Mouse (Mus musculus): Measurements from ENCODE around the gene Otud7a.

Gene Otud7a

DNA sequence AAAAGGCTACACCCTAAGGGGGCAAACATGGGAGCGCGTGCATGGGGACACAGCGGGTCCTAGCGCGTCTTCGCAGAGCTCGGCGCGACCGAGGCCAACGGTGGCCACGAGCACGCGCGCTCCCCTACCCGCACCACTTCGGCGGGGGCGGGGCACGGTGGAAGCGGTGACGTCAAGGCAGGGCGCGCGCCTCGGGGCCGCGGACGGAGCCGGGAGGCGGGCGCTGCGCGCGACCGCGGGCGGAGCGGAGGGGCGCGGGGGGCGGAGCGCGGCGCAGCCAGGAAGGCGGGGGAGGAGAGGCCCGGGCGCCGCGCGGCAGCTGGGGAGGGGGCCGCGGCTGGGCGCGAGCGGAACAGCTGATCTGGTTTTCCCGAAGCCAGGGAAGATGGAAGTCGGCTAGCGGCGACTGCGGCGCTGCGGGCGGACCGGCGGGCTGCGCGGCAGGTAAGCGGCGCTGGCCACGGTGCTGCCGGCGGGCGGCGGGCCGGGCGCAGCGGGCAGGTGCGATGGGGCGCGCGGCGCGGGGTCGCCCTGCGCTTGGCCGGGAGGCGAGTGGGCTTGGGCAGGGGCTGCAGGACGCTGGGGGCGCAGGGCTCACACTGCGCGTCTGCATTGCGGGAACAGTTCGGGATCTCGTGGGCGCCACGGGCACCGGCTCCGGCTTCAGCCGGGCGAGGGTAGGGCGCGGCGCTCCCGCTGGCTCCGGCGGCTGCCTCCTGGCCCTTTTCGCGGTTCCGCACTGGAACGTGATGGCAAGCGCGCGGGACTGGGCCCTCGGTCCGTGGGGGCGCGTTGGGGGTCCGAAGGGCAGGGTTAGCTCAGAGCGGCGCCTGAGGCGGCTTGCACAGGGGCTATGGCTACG lies at the start of gene Otud7a:
Otud7a (plus strand) TSS at position 268 of the 862 bp plus-strand sequence.
- no peak for DNase-seq (ENCODE audit: low read depth, low spot score)

DNA sequence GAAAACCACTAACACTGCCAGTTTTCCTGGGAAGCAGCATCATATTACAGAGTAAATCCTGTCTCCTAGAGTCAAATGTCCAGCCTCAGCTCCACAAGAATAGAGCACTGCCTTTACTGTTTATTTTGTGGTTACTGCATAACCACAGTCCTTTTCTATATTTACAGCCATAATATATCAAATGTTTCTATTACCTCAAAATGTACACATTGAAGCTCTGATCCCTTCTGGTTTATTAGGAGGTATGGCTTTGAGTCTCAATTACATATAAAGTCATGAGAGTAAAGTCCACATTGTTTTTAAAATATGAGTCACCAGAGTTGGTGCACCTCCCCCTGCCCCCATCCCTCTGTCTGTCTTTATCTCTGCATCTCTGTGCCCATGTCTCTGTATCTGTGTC lies 38.6 kb upstream of the Otud7a start:
- DNase-seq (ENCODE audit: low read depth, low spot score), result no peak

DNA sequence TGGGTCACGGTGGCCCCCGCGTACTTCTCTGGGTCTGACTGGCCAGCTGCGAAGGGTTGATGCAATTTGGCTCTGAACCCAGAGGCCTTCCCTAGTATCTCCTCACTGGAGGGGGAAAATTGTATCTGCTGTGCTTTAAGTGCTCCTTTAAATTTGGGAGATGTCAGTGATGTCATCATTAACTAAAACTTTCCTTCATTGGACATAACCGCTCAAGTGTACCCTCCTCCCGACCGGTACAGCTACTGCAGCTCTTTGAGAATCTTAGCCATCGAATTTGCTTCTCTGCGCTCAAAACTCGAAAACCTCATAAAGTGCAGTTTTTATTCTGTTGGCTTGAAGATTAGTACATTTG lies 772 bp downstream of the Otud7a start:
- DNase-seq (ENCODE audit: low read depth, low spot score), result no peak

DNA sequence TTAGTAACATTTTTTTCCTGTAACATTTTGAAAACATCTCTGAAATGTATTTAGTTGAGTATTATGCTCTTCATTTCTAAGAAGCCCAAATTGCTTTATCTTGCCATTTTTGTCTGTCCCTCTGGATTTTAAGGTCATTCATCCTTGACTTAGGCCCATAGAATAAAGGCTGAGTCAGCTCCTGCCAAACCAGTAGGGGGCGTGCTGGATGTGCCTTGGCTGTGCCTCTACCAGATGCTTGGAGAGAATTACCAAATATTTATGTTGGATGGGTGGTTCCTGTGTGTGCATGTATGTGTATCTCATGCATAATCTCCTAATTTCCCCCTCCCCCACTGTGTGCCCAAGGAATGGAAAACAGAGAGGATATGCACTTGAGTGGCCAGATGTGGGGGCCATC lies 2.4 kb downstream of the Otud7a start:
- DNase-seq (ENCODE audit: low read depth, low spot score), result no peak

DNA sequence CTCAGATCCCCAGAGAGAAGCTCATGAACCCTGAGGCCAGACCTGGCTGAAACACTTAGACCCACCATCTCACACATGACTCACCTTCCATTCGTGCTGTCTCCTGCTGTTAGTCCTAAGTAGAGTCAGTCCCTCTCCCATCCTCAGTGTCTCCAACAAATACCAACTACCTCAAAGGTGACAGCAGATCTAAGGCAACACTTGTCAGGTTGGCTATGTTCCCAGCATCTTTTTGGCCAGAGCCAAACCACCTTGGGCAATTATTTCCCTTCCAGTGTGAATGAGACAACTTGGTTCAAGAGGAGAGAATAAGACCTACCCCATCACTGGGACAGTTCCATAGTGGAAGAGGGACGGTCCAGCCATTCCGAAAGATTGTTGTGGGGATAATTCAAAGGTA lies 10.7 kb downstream of the Otud7a start:
- DNase-seq (ENCODE audit: low read depth, low spot score), result no peak

DNA sequence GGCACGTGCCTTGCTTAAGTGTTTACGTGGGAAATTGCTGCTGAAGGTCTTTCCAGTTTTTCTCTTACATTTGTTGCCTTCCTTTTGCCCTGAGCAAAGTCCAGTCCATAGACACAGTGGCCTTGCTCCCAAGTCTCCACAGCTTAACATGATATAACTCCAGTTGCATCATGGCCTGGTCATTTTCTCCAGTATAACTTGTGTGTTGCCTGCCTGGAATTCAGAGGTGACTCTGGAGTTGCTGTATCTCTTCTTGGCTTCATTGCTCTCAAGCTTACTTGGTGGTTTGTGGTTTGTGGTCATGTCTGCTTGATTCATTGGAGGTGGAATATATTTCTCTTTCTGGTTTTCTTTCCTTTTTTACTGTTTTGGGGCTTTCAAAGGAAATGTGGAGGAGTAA lies 17.7 kb downstream of the Otud7a start:
- no peak for DNase-seq (ENCODE audit: low read depth, low spot score)

DNA sequence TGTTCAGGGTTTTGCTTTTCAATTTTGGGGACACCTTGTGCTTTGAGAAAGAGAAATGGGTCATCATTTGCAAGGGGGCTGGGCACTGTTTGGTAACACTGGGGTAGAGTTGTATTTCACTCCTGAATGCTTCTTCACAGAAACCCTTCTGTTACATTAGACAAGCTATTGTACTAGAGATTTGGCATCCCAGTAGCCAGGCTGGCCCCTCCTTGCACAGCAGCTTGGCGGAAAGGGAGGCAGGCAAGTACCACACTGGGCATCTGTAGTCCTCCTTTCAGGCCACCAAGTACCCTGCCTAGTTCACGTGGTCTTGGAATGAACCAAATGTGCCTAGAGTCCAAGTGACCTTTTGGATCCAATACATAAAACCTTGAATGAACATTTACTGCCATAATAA lies 18.1 kb downstream of the Otud7a start:
- peak; percentile 43 for DNase-seq (ENCODE audit: low read depth, low spot score)

DNA sequence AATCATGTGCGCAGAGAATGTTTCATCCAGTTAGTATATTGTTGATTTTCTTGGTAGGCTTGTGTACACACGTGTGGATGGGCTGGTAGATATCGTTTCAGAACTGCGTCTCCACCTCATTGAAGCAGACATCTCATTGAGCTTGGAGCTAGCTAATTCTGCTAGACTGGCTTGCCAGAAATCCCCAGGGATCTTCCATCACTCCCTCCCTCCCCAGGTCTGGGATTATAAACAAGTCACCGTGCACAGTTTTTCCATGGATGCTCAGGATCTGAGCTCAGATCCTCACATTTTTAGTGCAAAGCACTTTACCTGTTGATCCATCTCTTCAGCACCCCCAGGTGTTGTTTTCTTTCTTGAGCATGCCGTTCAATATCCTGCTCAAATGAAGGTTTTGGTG lies 22.2 kb downstream of the Otud7a start:
- no peak for DNase-seq (ENCODE audit: low read depth, low spot score)

DNA sequence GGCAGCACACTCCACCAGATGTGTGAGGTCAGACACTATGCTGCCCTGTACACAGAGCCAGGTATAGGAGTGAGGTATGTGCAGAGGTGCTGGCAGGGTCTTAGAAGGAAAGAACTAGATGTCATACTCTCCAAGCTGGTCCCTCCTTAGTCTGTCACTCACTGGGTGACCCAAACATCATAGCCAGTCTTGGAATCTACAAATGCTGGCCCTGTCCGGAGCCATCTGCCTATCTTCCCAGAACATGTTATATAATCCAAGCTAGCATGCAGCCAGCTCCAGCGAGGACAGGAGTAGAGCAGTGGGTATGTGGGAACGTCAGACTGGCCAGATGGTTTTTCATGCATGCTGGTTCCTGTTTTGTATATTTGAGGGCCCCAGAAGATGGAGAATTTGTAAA lies 23.7 kb downstream of the Otud7a start:
- no peak for DNase-seq (ENCODE audit: low read depth, low spot score)

DNA sequence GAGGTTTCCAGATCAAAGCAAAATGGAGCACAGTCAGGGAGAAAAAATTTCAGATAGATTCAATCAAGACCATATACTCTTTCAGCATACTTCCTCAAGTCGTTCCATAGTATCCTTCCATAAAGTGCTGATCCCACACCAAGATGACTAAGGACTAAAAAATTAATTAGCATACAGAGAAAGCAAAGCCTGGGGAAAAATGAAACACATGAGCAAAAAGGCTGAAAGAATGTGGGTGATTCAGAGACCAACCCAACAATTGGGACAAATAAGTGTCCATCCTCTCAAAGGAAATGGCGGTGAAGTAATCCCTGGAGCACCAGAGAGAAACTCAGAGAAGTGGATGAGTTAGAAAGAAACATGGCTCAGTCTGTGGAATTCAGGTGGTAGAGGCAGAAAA lies 38.5 kb downstream of the Otud7a start:
- no peak for DNase-seq (ENCODE audit: low read depth, low spot score)

DNA sequence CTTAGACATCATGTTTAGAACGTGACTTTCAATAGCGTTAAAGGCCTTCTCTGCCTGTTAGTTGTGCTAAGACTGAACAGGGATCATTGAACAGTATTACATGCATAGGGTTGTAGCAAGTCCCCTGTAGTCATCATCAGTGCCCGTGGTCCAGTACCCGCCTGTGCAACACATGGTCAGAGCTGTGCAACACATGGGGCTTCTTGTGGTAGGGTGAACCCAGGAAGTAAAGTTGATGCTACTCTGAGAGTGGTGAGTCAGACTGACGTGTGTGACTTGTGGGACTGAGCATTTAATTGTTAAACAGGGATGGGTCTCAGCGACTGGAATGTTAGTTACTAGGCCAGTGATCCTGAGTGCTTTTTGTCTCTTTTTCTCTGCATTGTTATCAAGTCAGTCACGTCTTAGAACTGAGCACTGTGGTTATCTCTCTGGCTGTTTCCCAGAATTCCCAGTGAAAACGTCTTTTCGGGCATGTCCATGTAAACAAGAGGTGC lies 52.5 kb downstream of the Otud7a start:
- DNase-seq (ENCODE audit: low read depth, low spot score), result no peak

DNA sequence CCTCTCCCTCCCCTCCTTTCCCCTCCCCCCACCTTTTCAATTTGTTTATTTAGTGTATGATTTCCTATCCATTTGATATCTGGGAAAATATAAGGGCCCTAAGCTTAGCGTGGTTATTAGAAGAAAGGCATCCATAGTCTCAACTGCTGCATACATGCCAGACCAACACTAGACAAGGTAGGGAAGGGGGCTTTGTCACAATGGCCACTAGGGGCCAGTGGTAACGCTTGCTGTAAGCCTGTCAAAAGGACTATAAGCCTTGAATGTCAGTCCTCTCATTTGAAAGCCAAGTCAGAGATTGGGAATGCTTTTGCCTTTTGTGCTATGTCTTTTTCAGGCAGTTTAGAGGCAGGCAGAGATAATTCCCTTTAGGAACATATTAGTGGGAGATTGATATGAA lies 59.7 kb downstream of the Otud7a start:
- DNase-seq (ENCODE audit: low read depth, low spot score), result no peak

DNA sequence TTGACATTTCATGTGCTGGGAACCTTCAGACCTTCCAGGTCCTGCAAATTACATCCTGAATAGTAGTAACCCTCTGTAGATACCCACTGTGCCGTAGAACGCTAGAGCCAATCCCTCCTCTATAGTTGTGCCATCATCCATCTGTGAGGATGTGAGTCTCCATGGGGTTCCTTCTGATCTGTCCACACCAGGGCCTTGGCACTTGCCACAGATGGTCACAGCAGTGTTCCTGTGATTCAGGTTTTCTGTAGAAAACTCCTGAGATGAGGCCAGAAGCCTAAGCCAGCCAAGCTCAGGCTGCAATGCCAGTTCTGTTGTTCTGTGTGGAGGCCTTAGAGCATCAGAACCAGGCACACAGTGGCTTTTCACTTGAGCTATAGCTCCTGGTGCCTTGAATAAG lies 63.5 kb downstream of the Otud7a start:
- no peak for DNase-seq (ENCODE audit: low read depth, low spot score)

DNA sequence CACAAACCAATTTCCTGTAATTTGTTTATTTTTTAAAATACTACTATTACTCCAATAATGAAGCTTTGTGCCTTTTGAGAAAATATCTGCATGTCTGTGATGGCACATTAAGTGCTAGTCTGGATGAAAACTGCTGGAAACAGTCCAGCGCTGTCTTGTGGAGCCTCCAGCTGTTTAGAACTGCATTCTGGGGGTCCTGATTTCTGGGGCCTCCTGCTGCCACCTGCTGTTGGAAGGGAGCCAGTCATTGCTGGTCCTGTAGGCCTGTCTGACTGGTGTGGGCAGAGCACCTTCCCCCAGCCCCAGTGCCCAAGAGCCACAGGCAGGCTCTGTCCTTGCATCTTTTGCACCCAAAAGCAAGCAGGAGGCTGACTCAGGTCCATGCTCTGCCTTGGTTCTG lies 65.3 kb downstream of the Otud7a start:
- no peak for DNase-seq (ENCODE audit: low read depth, low spot score)

DNA sequence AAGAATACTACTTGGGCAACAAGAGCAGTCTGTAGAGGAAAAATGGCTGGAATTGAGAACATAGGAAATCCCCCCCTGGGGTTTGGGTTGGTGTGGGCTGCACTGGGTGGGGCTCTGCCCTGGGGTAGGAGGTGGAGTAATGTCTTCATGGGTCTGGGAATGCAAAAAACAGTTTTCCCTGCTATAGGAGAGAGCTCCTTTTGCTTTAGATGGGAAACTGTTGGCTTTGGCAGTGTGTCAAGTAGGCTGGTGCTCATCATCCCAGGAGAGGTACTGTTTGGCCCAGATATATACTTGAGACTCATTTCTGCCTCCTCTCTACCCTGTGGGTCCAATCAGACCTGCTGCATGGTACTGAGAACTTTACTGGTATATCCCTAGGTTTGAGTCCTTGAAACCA lies 66.9 kb downstream of the Otud7a start:
- DNase-seq (ENCODE audit: low read depth, low spot score), result no peak

DNA sequence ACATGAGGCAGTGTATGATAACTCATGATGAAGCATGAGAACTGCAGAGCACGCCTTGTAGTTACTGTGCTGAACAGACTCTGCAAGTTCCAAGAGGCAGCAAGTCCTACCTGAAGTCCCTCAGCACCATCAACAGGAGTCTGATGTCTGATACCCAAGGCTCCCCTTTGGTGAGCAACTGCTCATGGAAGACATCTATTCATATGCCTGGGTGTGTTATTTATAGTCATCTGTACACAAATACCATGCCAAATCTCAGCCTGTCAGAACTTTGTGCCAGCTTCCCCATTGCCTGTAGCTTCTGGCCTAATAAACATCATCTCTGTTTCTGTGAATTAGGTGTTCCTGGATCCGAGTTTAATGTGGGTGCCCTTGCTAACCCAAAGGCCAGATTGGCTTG lies 68.0 kb downstream of the Otud7a start:
- DNase-seq (ENCODE audit: low read depth, low spot score), result no peak

DNA sequence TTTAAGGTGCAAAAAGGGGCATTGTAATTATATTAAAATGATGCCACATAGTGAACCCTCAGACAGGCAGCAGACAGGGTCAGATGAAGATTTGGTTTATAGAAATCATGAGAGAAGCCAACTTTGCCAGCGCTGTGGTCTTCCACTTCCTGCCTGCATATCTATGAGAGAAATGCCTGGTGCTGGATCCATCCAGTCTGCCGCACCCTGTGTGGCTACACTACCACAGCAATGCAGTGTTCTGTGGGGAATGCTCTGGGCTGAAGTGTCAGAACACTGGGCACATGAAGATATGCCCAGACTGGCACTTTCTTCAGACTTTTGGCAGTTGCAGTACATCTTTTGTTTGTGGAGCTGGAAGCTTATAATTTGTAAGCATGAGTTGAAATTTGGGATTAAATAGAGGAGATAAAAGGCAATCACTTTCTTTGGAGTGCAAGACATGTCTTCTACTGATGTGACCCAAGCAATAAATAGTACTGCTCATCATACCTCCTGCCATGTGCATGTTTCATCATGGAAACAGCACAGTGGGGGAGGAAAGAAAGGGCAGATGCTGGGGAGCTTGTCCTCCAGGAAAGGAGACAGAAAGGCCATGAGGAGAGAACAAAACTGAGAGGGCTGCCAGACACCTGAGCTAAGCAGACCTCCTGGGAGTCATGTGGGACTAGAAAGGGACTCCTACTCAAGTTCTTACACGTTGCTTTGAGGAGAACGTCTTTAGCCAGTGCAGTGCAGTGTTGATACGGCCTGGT lies 71.8 kb downstream of the Otud7a start:
- no peak for DNase-seq (ENCODE audit: low read depth, low spot score)

DNA sequence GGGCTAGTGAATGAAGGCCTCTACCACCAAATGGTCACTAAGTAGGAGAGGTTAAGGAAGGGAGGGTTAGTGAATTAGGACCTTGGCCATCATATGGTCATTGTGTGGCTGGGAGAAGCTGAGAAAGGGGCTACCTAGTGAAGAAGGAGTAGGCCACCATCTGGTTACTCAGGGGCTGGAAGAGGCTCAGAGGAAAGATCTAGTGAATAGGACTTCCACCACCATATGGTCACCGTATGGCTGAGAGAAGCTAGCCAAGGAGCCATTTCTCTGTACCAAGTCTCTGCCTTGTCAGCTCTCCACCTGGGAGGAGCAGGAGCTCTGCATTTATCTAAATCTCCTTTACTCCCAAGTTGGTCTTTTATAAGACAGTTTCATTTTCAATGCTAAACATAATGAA lies 75.7 kb downstream of the Otud7a start:
- no peak for DNase-seq (ENCODE audit: low read depth, low spot score)

DNA sequence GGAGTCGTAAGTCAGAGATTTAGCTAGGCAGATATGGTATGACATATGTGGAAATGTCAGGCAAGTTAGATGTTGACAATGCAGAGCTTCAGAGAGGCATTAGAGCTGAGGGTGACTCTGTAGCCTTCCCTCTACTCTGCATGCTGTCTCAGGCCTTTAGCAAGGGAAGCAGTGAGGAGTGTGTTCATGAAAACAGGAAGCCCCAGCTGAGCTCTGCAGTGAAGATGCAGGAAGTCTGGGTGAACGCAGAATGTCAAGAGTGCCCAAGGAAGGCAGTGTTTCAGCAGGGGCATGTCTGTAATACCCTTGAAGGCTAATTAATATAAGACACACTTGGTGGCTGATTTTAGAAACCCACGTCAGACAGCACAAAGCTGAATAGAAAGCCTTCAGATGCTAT lies 77.9 kb downstream of the Otud7a start:
- no peak for DNase-seq (ENCODE audit: low read depth, low spot score)

DNA sequence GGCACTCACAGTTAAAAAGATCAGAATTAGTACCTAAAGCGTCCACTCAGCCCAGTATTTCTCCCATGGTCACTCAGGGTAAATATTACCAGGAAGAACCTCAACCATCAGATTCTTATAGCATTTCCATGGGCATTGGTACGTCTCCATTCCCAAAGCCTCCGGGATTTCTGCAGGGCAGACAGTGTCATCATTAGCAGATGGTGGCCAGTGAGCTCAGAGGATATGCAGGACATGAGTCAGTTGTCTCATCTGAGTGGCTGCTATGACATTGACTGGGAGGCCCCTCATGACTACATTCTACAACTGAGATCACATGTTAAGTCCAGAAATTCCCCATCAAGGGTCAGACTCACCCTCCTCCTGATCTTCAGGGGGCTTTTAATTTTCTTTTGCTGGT lies 78.5 kb downstream of the Otud7a start:
- no peak for DNase-seq (ENCODE audit: low read depth, low spot score)

DNA sequence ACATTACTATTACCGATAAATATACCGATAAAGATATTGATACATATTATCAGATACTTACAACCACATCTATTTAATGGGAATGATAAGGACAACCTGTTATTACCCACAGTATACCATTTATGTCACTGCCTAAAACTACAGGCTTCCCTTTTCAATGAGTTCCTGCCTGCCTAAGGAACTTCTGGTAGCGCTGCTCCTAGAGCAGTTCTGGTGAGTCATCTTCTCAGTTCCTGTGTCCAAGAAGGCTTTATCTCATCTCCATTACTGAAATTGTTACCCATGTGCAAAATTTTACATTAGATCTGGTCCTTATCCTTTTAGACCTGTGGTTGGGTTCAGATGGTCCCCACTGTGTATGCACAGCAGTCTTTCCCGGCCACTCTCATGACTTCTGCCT lies 95.7 kb downstream of the Otud7a start:
- DNase-seq (ENCODE audit: low read depth, low spot score), result no peak

DNA sequence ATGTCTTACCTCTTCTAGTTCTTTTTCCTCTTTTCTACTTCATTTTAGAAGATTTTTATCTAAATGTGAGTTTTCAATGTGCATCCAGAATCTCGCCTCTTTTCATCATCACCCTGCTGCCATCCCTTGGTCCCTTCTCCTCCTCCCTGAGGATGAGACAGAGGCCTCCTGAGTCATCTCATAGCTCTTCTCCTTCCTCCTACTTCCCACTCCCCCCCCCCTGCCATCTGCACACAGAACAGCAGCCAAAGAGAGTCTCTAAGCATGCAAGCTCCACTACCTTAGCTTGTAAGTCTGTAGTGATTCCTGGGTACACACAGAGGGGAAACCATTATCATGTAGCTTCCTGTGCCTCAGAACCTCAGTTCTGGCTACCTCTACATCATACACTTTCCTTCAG lies 109.9 kb downstream of the Otud7a start:
- peak; percentile 88 for DNase-seq (ENCODE audit: low read depth, low spot score)

DNA sequence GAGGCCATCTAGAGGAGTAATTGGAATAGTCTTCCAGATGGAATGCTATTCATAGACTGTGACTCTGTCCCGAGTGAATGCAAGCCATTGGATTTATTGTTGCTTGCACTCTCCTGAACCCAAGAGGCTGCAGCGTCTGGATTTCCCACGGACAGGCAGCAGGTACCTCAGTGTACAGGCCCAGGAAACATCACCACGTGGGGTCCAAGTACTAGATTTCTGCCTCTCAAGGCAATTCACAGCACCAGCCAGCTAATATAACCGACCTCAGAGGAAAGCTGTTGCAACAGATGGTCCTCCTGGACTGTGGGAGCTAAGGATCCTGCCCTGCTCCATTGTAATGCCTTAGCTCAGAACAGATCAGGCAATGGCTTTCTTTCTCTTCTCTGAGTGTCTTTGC lies 111.8 kb downstream of the Otud7a start:
- DNase-seq (ENCODE audit: low read depth, low spot score), result peak; percentile 18
